In genomic region chr8:92847299-92847698, GRCm38 (mm10) we compare ENCODE assay signal across 9 mouse cellular contexts. TPM values are rescaled to one million over a fixed set of nuclear protein-coding genes. Genes with fewer than 3 reads are reported as not detected.
DNase-seq lines count a peak whose midpoint lies in the region; ATAC-seq lines count a peak whose summit lies in the region.
"Had no signal": no experiment of that assay in that cellular context is flagged by ENCODE, and none has a peak within 500 bp of the region (broad histone marks: within the 10 kb centered on the region; RNA-seq: fewer than 3 reads in every experiment).

No protein-coding gene starts in this region.

- no peak overlapping the region for H3K27ac ChIP-seq in liver, embryonic 11.5 days (ENCODE audit: low read depth, low read length)
- peak overlapping the region; percentile 56 for H3K27ac ChIP-seq in embryonic facial prominence, embryonic 15.5 days (replicated peaks)
- H3K27ac ChIP-seq in kidney, embryonic 14.5 days (ENCODE audit: low read depth, low read length) = peak overlapping the region; percentile 78
- no peak overlapping the region; the same call in 1 of the 2 replicates for H3K27ac ChIP-seq in midbrain, embryonic 14.5 days (replicated peaks; ENCODE audit: low read depth, low read length)

- H3K36me3 ChIP-seq in liver, embryonic 11.5 days (ENCODE audit: control insufficient read depth, insufficient read depth, low read length) = 0 out of 2 replicates have a peak, but pooled peaks cover 4% of the 10 kb centered on the region
- peaks cover 54% of the 10 kb centered on the region for H3K36me3 ChIP-seq in embryonic facial prominence, embryonic 15.5 days
- H3K36me3 ChIP-seq in kidney, embryonic 14.5 days (ENCODE audit: control insufficient read depth, insufficient read depth, low read length) = peaks cover 23% of the 10 kb centered on the region
- H3K36me3 ChIP-seq in midbrain, embryonic 14.5 days (ENCODE audit: control insufficient read depth, insufficient read depth, low read length) = no peaks in the 10 kb centered on the region

- H3K9ac ChIP-seq in liver, embryonic 11.5 days (ENCODE audit: low read depth, low read length) = no peak overlapping the region
- H3K9ac ChIP-seq in embryonic facial prominence, embryonic 15.5 days = no peak overlapping the region
- no peak overlapping the region for H3K9ac ChIP-seq in kidney, embryonic 14.5 days (ENCODE audit: low read depth, low read length)
- H3K9ac ChIP-seq in midbrain, embryonic 14.5 days (replicated peaks; ENCODE audit: low read length) = no peak overlapping the region

- no peak for ATAC-seq in liver, embryonic 11.5 days (replicated peaks; ENCODE audit: low FRiP score)
- no peak for ATAC-seq in embryonic facial prominence, embryonic 15.5 days (ENCODE audit: insufficient number of reproducible peaks, low FRiP score, low TSS enrichment, low read depth)
- peak; percentile 70 for ATAC-seq in kidney, embryonic 14.5 days (ENCODE audit: low FRiP score, low TSS enrichment)
- ATAC-seq in midbrain, embryonic 14.5 days (ENCODE audit: low FRiP score, low TSS enrichment) = no peak
- no peak for ATAC-seq in cerebellum, adult (ENCODE audit: insufficient number of reproducible peaks, low FRiP score, low TSS enrichment)
- no peak for ATAC-seq in erythroid progenitor cell, adult 5-6 weeks (replicated peaks; ENCODE audit: low FRiP score, poor library complexity, severe bottlenecking)

- no peak overlapping the region for H3K4me3 ChIP-seq in liver, embryonic 11.5 days (ENCODE audit: low read depth, low read length)
- no peak overlapping the region for H3K4me3 ChIP-seq in embryonic facial prominence, embryonic 15.5 days (replicated peaks)
- no peak overlapping the region for H3K4me3 ChIP-seq in kidney, embryonic 14.5 days (ENCODE audit: low read length)
- H3K4me3 ChIP-seq in midbrain, embryonic 14.5 days (replicated peaks; ENCODE audit: low read depth, low read length) = no peak overlapping the region

- no peak overlapping the region; the same call in 1 of the 2 replicates for H3K4me2 ChIP-seq in liver, embryonic 11.5 days
- H3K4me2 ChIP-seq in embryonic facial prominence, embryonic 15.5 days (replicated peaks) = no peak overlapping the region
- peak overlapping the region; percentile 21 for H3K4me2 ChIP-seq in kidney, embryonic 14.5 days (replicated peaks; ENCODE audit: low read depth, low read length)
- H3K4me2 ChIP-seq in midbrain, embryonic 14.5 days (ENCODE audit: low read length) = no peak overlapping the region

- 24% methylated on average over 9 of the region's 9 CpGs for WGBS in liver, embryonic 11.5 days
- 22% methylated on average over 9 of the region's 9 CpGs for WGBS in embryonic facial prominence, embryonic 15.5 days
- WGBS in kidney, embryonic 14.5 days = 6% methylated on average over 9 of the region's 9 CpGs
- 45% methylated on average over 9 of the region's 9 CpGs for WGBS in midbrain, embryonic 14.5 days

- H3K27me3 ChIP-seq in liver, embryonic 11.5 days (replicated peaks; ENCODE audit: control insufficient read depth, insufficient read depth, low read length) = no peaks in the 10 kb centered on the region
- H3K27me3 ChIP-seq in embryonic facial prominence, embryonic 15.5 days = no peaks in the 10 kb centered on the region
- no peaks in the 10 kb centered on the region for H3K27me3 ChIP-seq in kidney, embryonic 14.5 days (ENCODE audit: control insufficient read depth, insufficient read depth, low read length)
- H3K27me3 ChIP-seq in midbrain, embryonic 14.5 days (ENCODE audit: control insufficient read depth, insufficient read depth, low read length) = no peaks in the 10 kb centered on the region

- 0 out of 2 replicates have a peak, but pooled peaks cover 4% of the 10 kb centered on the region for H3K4me1 ChIP-seq in liver, embryonic 11.5 days (replicated peaks; ENCODE audit: control insufficient read depth, insufficient read depth, low read length)
- peaks cover 45% of the 10 kb centered on the region for H3K4me1 ChIP-seq in embryonic facial prominence, embryonic 15.5 days
- H3K4me1 ChIP-seq in kidney, embryonic 14.5 days (ENCODE audit: control insufficient read depth, insufficient read depth, low read length) = peaks cover 36% of the 10 kb centered on the region
- H3K4me1 ChIP-seq in midbrain, embryonic 14.5 days (ENCODE audit: control insufficient read depth, insufficient read depth, low read length) = peaks cover 12% of the 10 kb centered on the region

- H3K9me3 ChIP-seq in liver, embryonic 11.5 days (ENCODE audit: control insufficient read depth, low read length) = no peaks in the 10 kb centered on the region
- H3K9me3 ChIP-seq in embryonic facial prominence, embryonic 15.5 days (replicated peaks) = no peaks in the 10 kb centered on the region
- no peaks in the 10 kb centered on the region for H3K9me3 ChIP-seq in kidney, embryonic 14.5 days (ENCODE audit: control insufficient read depth, low read length)
- no peaks in the 10 kb centered on the region for H3K9me3 ChIP-seq in midbrain, embryonic 14.5 days (ENCODE audit: control insufficient read depth, low read length)

- DNase-seq in liver = peak; percentile 9
- DNase-seq in liver, embryonic 11.5 days (ENCODE audit: low spot score) = no peak
- peak; percentile 36 for DNase-seq in midbrain, embryonic 14.5 days
- DNase-seq in spleen, postnatal 36 days (ENCODE audit: low spot score in 2 of 2) = no peak

RNA-seq across cellular contexts. Expression of gene Lpcat2, which starts 7.8 kb away (rescaled TPM):
- polyA plus RNA-seq in liver, embryonic 11.5 days (2014; fragmentation: Nextera tagmentation; extraction: Ambion mirVana) = 3.3 and 4.3 TPM in 2 replicates
- 17.8 and 19.5 TPM in 2 replicates for polyA plus RNA-seq in embryonic facial prominence, embryonic 15.5 days (2015; fragmentation: Nextera tagmentation; extraction: Ambion mirVana)
- 4.0 and 7.0 TPM in 2 replicates for polyA plus RNA-seq in kidney, embryonic 14.5 days (2014; fragmentation: Nextera tagmentation; extraction: Ambion mirVana)
- polyA plus RNA-seq in midbrain, embryonic 14.5 days (2014; fragmentation: Nextera tagmentation; extraction: Ambion mirVana) = 6.8 and 7.1 TPM in 2 replicates
- total RNA-seq in erythroid progenitor cell, adult 5-6 weeks (2015; ENCODE audit: low replicate concordance) = 2.9 and 13.7 TPM in 2 replicates
- total RNA-seq in erythroid progenitor cell, adult 5-6 weeks (2017; ENCODE audit: low replicate concordance) = 4.0 and 9.6 TPM in 2 replicates

RNA-seq across cellular contexts. Expression of gene Mmp2, which starts 20.2 kb away (rescaled TPM):
- polyA plus RNA-seq in liver, embryonic 11.5 days (2014; fragmentation: Nextera tagmentation; extraction: Ambion mirVana) = 48.1 and 49.7 TPM in 2 replicates
- polyA plus RNA-seq in embryonic facial prominence, embryonic 15.5 days (2015; fragmentation: Nextera tagmentation; extraction: Ambion mirVana) = 350 and 362 TPM in 2 replicates
- polyA plus RNA-seq in kidney, embryonic 14.5 days (2014; fragmentation: Nextera tagmentation; extraction: Ambion mirVana) = 131 and 162 TPM in 2 replicates
- polyA plus RNA-seq in midbrain, embryonic 14.5 days (2014; fragmentation: Nextera tagmentation; extraction: Ambion mirVana) = 8.6 and 22.2 TPM in 2 replicates
- not detected in 2 replicates for total RNA-seq in erythroid progenitor cell, adult 5-6 weeks (2015; ENCODE audit: low replicate concordance)
- total RNA-seq in erythroid progenitor cell, adult 5-6 weeks (2017; ENCODE audit: low replicate concordance) = not detected in 2 replicates
- total RNA-seq: MEL had no signal

RNA-seq across cellular contexts. Expression of gene Capns2, which starts 53.9 kb away (rescaled TPM):
- 0.16 and 0.18 TPM in 2 replicates for polyA plus RNA-seq in liver, embryonic 11.5 days (2014; fragmentation: Nextera tagmentation; extraction: Ambion mirVana)
- 65.7 and 66.2 TPM in 2 replicates for polyA plus RNA-seq in embryonic facial prominence, embryonic 15.5 days (2015; fragmentation: Nextera tagmentation; extraction: Ambion mirVana)
- polyA plus RNA-seq in kidney, embryonic 14.5 days (2014; fragmentation: Nextera tagmentation; extraction: Ambion mirVana) = 0.20 and 0.72 TPM in 2 replicates
- 0.29 and 0.30 TPM in 2 replicates for polyA plus RNA-seq in midbrain, embryonic 14.5 days (2014; fragmentation: Nextera tagmentation; extraction: Ambion mirVana)
- total RNA-seq in erythroid progenitor cell, adult 5-6 weeks (2015; ENCODE audit: low replicate concordance) = not detected in 2 replicates
- not detected in 2 replicates for total RNA-seq in erythroid progenitor cell, adult 5-6 weeks (2017; ENCODE audit: low replicate concordance)

Comparison
In these comparisons a context has a peak if more than half of its experiments do, and no peak if none do; other contexts are left out.
1. DNase-seq: peak in liver (single experiment) and midbrain, embryonic 14.5 days (single experiment); none in liver, embryonic 11.5 days (single experiment) and spleen, postnatal 36 days (0 of 2).
2. H3K27ac ChIP-seq: peak in embryonic facial prominence, embryonic 15.5 days (single experiment) and kidney, embryonic 14.5 days (single experiment); none in liver, embryonic 11.5 days (single experiment) and midbrain, embryonic 14.5 days (single experiment).
3. RNA of gene Capns2, which starts 53.9 kb away (polyA plus RNA-seq): 65.7 to 66.2 TPM in embryonic facial prominence, embryonic 15.5 days; 0.20 to 0.72 TPM in kidney, embryonic 14.5 days, 0.29 to 0.30 TPM in midbrain, embryonic 14.5 days and 0.16 to 0.18 TPM in liver, embryonic 11.5 days; every median in the first group is over 10 times any median in the second.